ENCODE assay signal across 18 mouse cellular contexts in genomic region chr9:106573366-106573765, GRCm38 (mm10). TPM values are rescaled to one million over a fixed set of nuclear protein-coding genes. Genes with fewer than 3 reads are reported as not detected.
DNase-seq lines count a peak whose midpoint lies in the region.
"Had no signal": no experiment of that assay in that cellular context is flagged by ENCODE, and none has a peak within 500 bp of the region (broad histone marks: within the 10 kb centered on the region; RNA-seq: fewer than 3 reads in every experiment).

No protein-coding gene starts in this region.

- intact Hi-C loops in heart, postnatal 25 days (cut with DNase I), result no loop called here

- peak; percentile 35 for DNase-seq in heart, adult 11 months
- DNase-seq in heart, postnatal 25 days (ENCODE audit: low spot score), result no peak
- peak; percentile 64 for DNase-seq in R1 (ENCODE audit: low read depth, low spot score)
- no peak for DNase-seq in kidney, postnatal 10 days
- DNase-seq in left cerebral cortex, adult 8-10 months (ENCODE audit: low spot score in 2 of 2), result no peak
- DNase-seq: adrenal gland, adult 8-10 months; adrenal gland, postnatal 14 days; adrenal gland, postnatal 36 days; B cell, adult 2 months; cerebellum, adult 11-12 months; cerebellum, adult 2 months; cerebellum, adult 9-10 months; cerebellum, postnatal 10 days; cerebellum, postnatal 25 days; forebrain, postnatal 0 days had no signal

RNA-seq across cellular contexts. Expression of gene Iqcf4, which starts 2.6 kb away (rescaled TPM):
- total RNA-seq in heart, postnatal 25 days (2021), result not detected
- not detected for total RNA-seq in left cerebral cortex, adult 8-10 months (2022)
- total RNA-seq: adrenal gland, adult 18-20 months; adrenal gland, adult 8-10 months; adrenal gland, postnatal 14 days; adrenal gland, postnatal 36 days; CH12.LX; forebrain, postnatal 0 days; G1E had no signal

RNA-seq across cellular contexts. Expression of gene Iqcf3, which starts 11.9 kb away (rescaled TPM):
- not detected for total RNA-seq in heart, postnatal 25 days (2021)
- total RNA-seq in left cerebral cortex, adult 8-10 months (2022), result not detected
- total RNA-seq: adrenal gland, adult 18-20 months; adrenal gland, adult 8-10 months; adrenal gland, postnatal 14 days; adrenal gland, postnatal 36 days; CH12.LX; forebrain, postnatal 0 days; G1E had no signal

RNA-seq across cellular contexts. Expression of gene Iqcf6, which starts 53.0 kb away (rescaled TPM):
- not detected for total RNA-seq in heart, postnatal 25 days (2021)
- not detected for total RNA-seq in left cerebral cortex, adult 8-10 months (2022)
- total RNA-seq: adrenal gland, adult 18-20 months; adrenal gland, adult 8-10 months; adrenal gland, postnatal 14 days; adrenal gland, postnatal 36 days; CH12.LX; forebrain, postnatal 0 days; G1E had no signal

RNA-seq across cellular contexts. Expression of gene Iqcf5, which starts 59.0 kb away (rescaled TPM):
- not detected for total RNA-seq in heart, postnatal 25 days (2021)
- total RNA-seq in left cerebral cortex, adult 8-10 months (2022), result 1 to 10 TPM in 1 of 4 experiments, under 1 TPM in 2, not detected in 1; 0.68 to 1.2 (median 0.79) TPM
- total RNA-seq: adrenal gland, adult 18-20 months; adrenal gland, adult 8-10 months; adrenal gland, postnatal 14 days; adrenal gland, postnatal 36 days; forebrain, postnatal 0 days had no signal

Comparison
In these comparisons a context has a peak if more than half of its experiments do, and no peak if none do; other contexts are left out.
1. DNase-seq: peak in heart, adult 11 months (single experiment) and R1 (single experiment); none in heart, postnatal 25 days (single experiment), kidney, postnatal 10 days (single experiment) and left cerebral cortex, adult 8-10 months (0 of 2).